21 mouse cellular contexts compared by ENCODE assay signal in the genomic region with DNA sequence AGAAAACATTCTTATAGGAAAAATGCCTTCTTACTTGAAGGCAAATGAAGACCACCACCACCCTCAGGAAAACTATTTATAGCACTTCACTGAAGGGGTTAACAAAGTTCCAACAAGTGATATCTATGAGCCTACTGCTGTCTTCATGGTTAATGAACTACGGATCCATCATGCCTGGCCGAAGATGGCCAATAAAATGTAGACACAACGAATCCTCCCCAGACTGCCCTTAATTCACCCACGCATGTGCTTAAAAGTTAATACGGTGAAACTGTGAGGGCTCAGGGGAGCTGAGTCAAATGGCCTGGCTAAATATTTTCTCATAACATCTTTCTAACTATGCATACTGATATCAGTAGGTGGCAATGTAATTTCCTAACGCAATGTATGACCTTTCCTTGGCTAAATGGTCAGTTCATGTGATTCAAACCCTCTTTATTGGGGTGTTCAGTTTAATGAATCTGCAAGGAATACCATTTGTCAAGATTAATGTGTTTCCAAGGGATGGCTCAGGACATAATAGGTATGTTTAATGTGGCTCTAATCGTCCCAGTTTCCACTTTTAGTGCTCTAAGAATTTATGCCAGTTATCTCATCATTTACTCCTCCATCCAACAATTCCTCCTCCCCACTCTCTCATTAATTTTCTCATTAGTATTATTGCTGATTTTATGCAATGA. TPM values are rescaled to one million over a fixed set of nuclear protein-coding genes. Genes with fewer than 3 reads are reported as not detected.
DNase-seq lines count a peak whose midpoint lies in the region; ATAC-seq lines count a peak whose summit lies in the region.
"Had no signal": no experiment of that assay in that cellular context is flagged by ENCODE, and none has a peak within 500 bp of the region (broad histone marks: within the 10 kb centered on the region; RNA-seq: fewer than 3 reads in every experiment).

No protein-coding gene starts in this region.

- H3K4me1 ChIP-seq in kidney, embryonic 15.5 days: no peaks in the 10 kb centered on the region
- H3K4me1 ChIP-seq in neural tube, embryonic 13.5 days (replicated peaks): 0 out of 2 replicates have a peak, but pooled peaks cover 5% of the 10 kb centered on the region
- H3K4me1 ChIP-seq: embryonic facial prominence, embryonic 13.5 days; forebrain, embryonic 12.5 days; heart, embryonic 15.5 days; hindbrain, embryonic 10.5 days had no signal

- no peaks in the 10 kb centered on the region for H3K36me3 ChIP-seq in kidney, embryonic 15.5 days
- H3K36me3 ChIP-seq in neural tube, embryonic 13.5 days: no peaks in the 10 kb centered on the region
- H3K36me3 ChIP-seq: embryonic facial prominence, embryonic 13.5 days; forebrain, embryonic 12.5 days; heart, embryonic 15.5 days; hindbrain, embryonic 10.5 days had no signal

- no peak overlapping the region for H3K4me3 ChIP-seq in kidney, embryonic 15.5 days (replicated peaks)
- H3K4me3 ChIP-seq in neural tube, embryonic 13.5 days: no peak overlapping the region
- H3K4me3 ChIP-seq: embryonic facial prominence, embryonic 13.5 days; forebrain, embryonic 12.5 days; heart, adult 2 months; heart, embryonic 15.5 days; hindbrain, embryonic 10.5 days had no signal

- H3K27me3 ChIP-seq in kidney, embryonic 15.5 days: no peaks in the 10 kb centered on the region
- H3K27me3 ChIP-seq in neural tube, embryonic 13.5 days: no peaks in the 10 kb centered on the region
- H3K27me3 ChIP-seq: embryonic facial prominence, embryonic 13.5 days; forebrain, embryonic 12.5 days; heart, embryonic 15.5 days had no signal

- peak; percentile 88 for ATAC-seq in kidney, embryonic 15.5 days (replicated peaks; ENCODE audit: low FRiP score)
- ATAC-seq in neural tube, embryonic 13.5 days (ENCODE audit: low read depth): peak; percentile 79
- ATAC-seq: forebrain, embryonic 16.5 days; Patski had no signal

- no peaks in the 10 kb centered on the region for H3K9me3 ChIP-seq in kidney, embryonic 15.5 days (replicated peaks)
- no peaks in the 10 kb centered on the region for H3K9me3 ChIP-seq in neural tube, embryonic 13.5 days
- H3K9me3 ChIP-seq: embryonic facial prominence, embryonic 13.5 days; forebrain, embryonic 12.5 days; heart, embryonic 15.5 days; hindbrain, embryonic 10.5 days had no signal

- WGBS in kidney, embryonic 15.5 days: 33% methylated on average over 7 of the region's 7 CpGs
- 42% methylated on average over 7 of the region's 7 CpGs for WGBS in neural tube, embryonic 13.5 days

- no peak overlapping the region for H3K27ac ChIP-seq in kidney, embryonic 15.5 days
- H3K27ac ChIP-seq in neural tube, embryonic 13.5 days (replicated peaks): no peak overlapping the region
- H3K27ac ChIP-seq: embryonic facial prominence, embryonic 13.5 days; forebrain, embryonic 12.5 days; heart, adult 2 months; heart, embryonic 15.5 days; hindbrain, embryonic 10.5 days had no signal

- peak; percentile 19 to 21 for DNase-seq in kidney, adult 8-10 months
- no peak for DNase-seq in kidney, postnatal 10 days
- DNase-seq in frontal cortex, postnatal 25 days (ENCODE audit: low spot score in 2 of 2): no peak
- DNase-seq in retina, embryonic 14.5 days (ENCODE audit: low spot score): no peak
- DNase-seq: adrenal gland, adult 2 months; adrenal gland, postnatal 25 days; cerebellum, adult 18-20 months; cerebellum, adult 9-11 months; cerebellum, postnatal 36 days; gastrocnemius, postnatal 14 days; heart, adult 2 months had no signal

- H3K9ac ChIP-seq in kidney, embryonic 15.5 days: no peak overlapping the region
- no peak overlapping the region for H3K9ac ChIP-seq in neural tube, embryonic 13.5 days
- H3K9ac ChIP-seq: embryonic facial prominence, embryonic 13.5 days; forebrain, embryonic 12.5 days; heart, embryonic 15.5 days had no signal

- H3K4me2 ChIP-seq in kidney, embryonic 15.5 days: no peak overlapping the region
- H3K4me2 ChIP-seq in neural tube, embryonic 13.5 days: no peak overlapping the region
- H3K4me2 ChIP-seq: embryonic facial prominence, embryonic 13.5 days; forebrain, embryonic 12.5 days; heart, embryonic 11.5 days; heart, embryonic 15.5 days had no signal

RNA-seq across cellular contexts. Expression of a gene that starts 26.6 kb away (rescaled TPM):
- 36.9 and 39.4 TPM in 2 replicates for polyA plus RNA-seq in kidney, embryonic 15.5 days (2015; fragmentation: Nextera tagmentation; extraction: Ambion mirVana)
- 13.7 and 14.5 TPM in 2 replicates for polyA plus RNA-seq in neural tube, embryonic 13.5 days (2015; fragmentation: Nextera tagmentation; extraction: Ambion mirVana)

RNA-seq across cellular contexts. Expression of a gene that starts 37.9 kb away (rescaled TPM):
- not detected in 2 replicates for polyA plus RNA-seq in kidney, embryonic 15.5 days (2015; fragmentation: Nextera tagmentation; extraction: Ambion mirVana)
- polyA plus RNA-seq in neural tube, embryonic 13.5 days (2015; fragmentation: Nextera tagmentation; extraction: Ambion mirVana): 0.07 TPM in 1 of 2 replicates, not detected in the other
- polyA plus RNA-seq: adrenal gland, adult 2 months; forebrain, embryonic 12.5 days; forebrain, embryonic 16.5 days; gonadal fat pad, adult 2 months; heart, adult 2 months; heart, embryonic 11.5 days; heart, embryonic 15.5 days; Patski had no signal

Comparison
In these comparisons a context has a peak if more than half of its experiments do, and no peak if none do; other contexts are left out.
1. DNase-seq: peak in kidney, adult 8-10 months (2 of 2); none in kidney, postnatal 10 days (single experiment), frontal cortex, postnatal 25 days (0 of 2) and retina, embryonic 14.5 days (single experiment).